Mouse (Mus musculus): ENCODE results near the gene Rai1. TPM values are rescaled to one million over a fixed set of nuclear protein-coding genes. Genes with fewer than 3 reads are reported as not detected.

Rai1 gene
- total and polyA plus RNA-seq, 3 experiments = 6.6 to 22.6 (median 15.4) TPM

DNA sequence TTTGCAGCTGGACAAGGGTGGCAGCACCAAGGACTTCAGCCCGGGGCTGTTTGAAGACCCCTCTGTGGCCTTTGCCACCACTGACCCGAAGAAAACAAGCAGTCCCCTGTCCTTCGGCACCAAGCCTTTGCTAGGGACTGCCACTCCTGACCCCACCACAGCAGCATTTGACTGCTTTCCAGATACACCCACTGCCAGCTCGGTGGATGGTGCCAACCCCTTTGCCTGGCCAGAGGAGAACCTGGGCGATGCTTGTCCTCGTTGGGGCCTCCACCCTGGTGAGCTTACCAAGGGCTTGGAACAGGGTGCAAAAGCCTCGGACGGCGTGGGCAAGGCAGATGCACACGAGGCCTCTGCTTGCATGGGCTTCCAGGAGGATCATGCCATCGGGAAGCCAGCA is 82.3 kb downstream of the Rai1 start:
- Histone ChIP-seq H3K4me3 (replicated peaks in 1 of 3; ENCODE audit: low read depth in 2 of 3, low read length in 2 of 3, poor library complexity in 1 of 3) (no peak overlapping the region), H3K27me3 (replicated peaks) (no peaks in the 10 kb centered on the region), H3K79me2 (replicated peaks; ENCODE audit: control insufficient read depth, extremely low read depth, insufficient read depth, poor library complexity, severe bottlenecking) (no peaks in the 10 kb centered on the region), H3K27ac (ENCODE audit: insufficient read depth, low read depth) (no peak overlapping the region), H3K4me2 (ENCODE audit: insufficient read depth, low read depth, poor library complexity, severe bottlenecking) (no peak overlapping the region), H3K4me1 (ENCODE audit: control insufficient read depth in 1 of 2, insufficient read depth in 2 of 2) (peaks cover 44 to 89% of the 10 kb centered on the region in 2 experiments), H3K9me3 (replicated peaks; ENCODE audit: low read length) (no peaks in the 10 kb centered on the region), H3K36me3 (replicated peaks in 1 of 2; ENCODE audit: control insufficient read depth in 1 of 2, insufficient read depth in 1 of 2, low read length in 1 of 2) (peaks cover 33 to 57% of the 10 kb centered on the region in 2 experiments), H3K9ac (ENCODE audit: insufficient read depth, low read depth) (no peak overlapping the region)
- TF ChIP-seq MEF2A (IDR thresholded peaks at IDR 0.05; ENCODE audit: borderline replicate concordance, low read depth, low read length) (no peak), RAD21 (IDR thresholded peaks at IDR 0.05; ENCODE audit: low read depth, low read length) (no peak), USF2 (conservative IDR thresholded peaks at IDR 0.05; ENCODE audit: low read depth, low read length) (no peak), MYC (IDR thresholded peaks at IDR 0.05; ENCODE audit: low read depth, low read length) (no peak), JUN (IDR thresholded peaks at IDR 0.05; ENCODE audit: insufficient read depth, low read depth, low read length) (no peak), POLR2A (IDR thresholded peaks at IDR 0.05; ENCODE audit: low read depth, low read length) (no peak), CHD1 (IDR thresholded peaks at IDR 0.05; ENCODE audit: low read depth, low read length) (no peak), MAFK (IDR thresholded peaks at IDR 0.05; ENCODE audit: insufficient replicate concordance, low read length) (no peak), RCOR1 (conservative IDR thresholded peaks at IDR 0.05; ENCODE audit: low read depth, low read length) (no peak), TCF12 (IDR thresholded peaks at IDR 0.05; ENCODE audit: low read depth, low read length) (no peak), ZMIZ1 (IDR thresholded peaks at IDR 0.05; ENCODE audit: low read depth, low read length) (no peak), ETS1 (conservative IDR thresholded peaks at IDR 0.05; ENCODE audit: low read depth, low read length) (no peak), ZNF384 (IDR thresholded peaks at IDR 0.05; ENCODE audit: low read depth, low read length) (no peak)
- no peak for DNase-seq (ENCODE audit: extremely low read depth)
- dilution Hi-C loops (cut with MboI; ENCODE audit: extremely low pct_ligation_motif_present, extremely low pct_unique_long_range_greater_than_20kb, low sequenced_read_pairs) = no loop called here
- in situ Hi-C loops (cut with MboI; ENCODE audit: low pct_ligation_motif_present, low pct_unique_long_range_greater_than_20kb, low sequenced_read_pairs) = loop anchor here (5.0 kb wide), 1 partner anchor 80 kb away; the partner anchor contains the start of gene Rai1

DNA sequence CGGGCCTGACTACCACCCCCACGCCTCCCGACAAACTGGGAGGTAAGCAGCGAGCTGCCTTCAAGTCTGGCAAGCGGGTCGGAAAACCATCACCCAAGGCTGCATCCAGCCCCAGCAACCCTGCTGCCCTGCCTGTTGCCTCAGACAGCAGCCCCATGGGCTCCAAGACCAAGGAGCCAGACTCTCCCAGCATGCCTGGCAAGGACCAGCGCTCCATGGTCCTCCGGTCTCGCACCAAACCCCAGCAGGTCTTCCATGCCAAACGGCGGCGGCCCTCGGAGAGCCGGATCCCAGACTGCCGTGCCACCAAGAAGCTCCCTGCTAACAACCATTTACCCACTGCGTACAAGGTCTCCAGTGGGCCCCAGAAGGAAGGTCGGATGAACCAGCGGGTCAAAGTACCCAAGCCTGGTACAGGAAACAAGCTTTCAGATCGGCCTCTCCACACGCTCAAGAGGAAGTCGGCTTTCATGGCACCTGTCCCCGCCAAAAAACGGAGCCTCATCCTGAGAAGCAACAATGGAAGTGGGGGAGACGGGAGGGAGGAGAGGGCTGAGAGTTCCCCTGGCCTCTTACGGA is 83.6 kb downstream of the Rai1 start:
- in situ Hi-C loops (cut with MboI; ENCODE audit: low pct_ligation_motif_present, low pct_unique_long_range_greater_than_20kb, low sequenced_read_pairs) = loop anchor here (5.0 kb wide), 1 partner anchor 81 kb away; the partner anchor contains the start of gene Rai1
- dilution Hi-C loops (cut with MboI; ENCODE audit: extremely low pct_ligation_motif_present, extremely low pct_unique_long_range_greater_than_20kb, low sequenced_read_pairs) = no loop called here
- H3K4me3 ChIP-seq (replicated peaks in 1 of 3; ENCODE audit: low read depth in 2 of 3, low read length in 2 of 3, poor library complexity in 1 of 3) = no peak overlapping the region
- H3K36me3 ChIP-seq (replicated peaks in 1 of 2; ENCODE audit: control insufficient read depth in 1 of 2, insufficient read depth in 1 of 2, low read length in 1 of 2) = peaks cover 33 to 59% of the 10 kb centered on the region in 2 experiments
- TF ChIP-seq POLR2A (IDR thresholded peaks at IDR 0.05; ENCODE audit: low read depth, low read length) = no peak
- no peak for TF ChIP-seq HCFC1 (IDR thresholded peaks at IDR 0.05; ENCODE audit: low read depth, low read length)
- TF ChIP-seq JUN (IDR thresholded peaks at IDR 0.05; ENCODE audit: insufficient read depth, low read depth, low read length) = no peak
- no peak for TF ChIP-seq JUND (conservative IDR thresholded peaks at IDR 0.05; ENCODE audit: low read depth, low read length)
- no peak for TF ChIP-seq E2F4 (IDR thresholded peaks at IDR 0.05; ENCODE audit: insufficient replicate concordance, low read depth, low read length)
- TF ChIP-seq RAD21 (IDR thresholded peaks at IDR 0.05; ENCODE audit: low read depth, low read length) = no peak
- no peak for TF ChIP-seq CTCF (conservative IDR thresholded peaks at IDR 0.05 in 1 of 2, IDR thresholded peaks at IDR 0.05 in 1 of 2; ENCODE audit: low read depth in 2 of 2, low read length in 2 of 2)
- TF ChIP-seq KAT2A (IDR thresholded peaks at IDR 0.05; ENCODE audit: insufficient replicate concordance, low read length) = no peak
- no peak for TF ChIP-seq USF1 (IDR thresholded peaks at IDR 0.05; ENCODE audit: low read depth, low read length)
- no peak for TF ChIP-seq GABPA (IDR thresholded peaks at IDR 0.05; ENCODE audit: insufficient replicate concordance, low read depth, low read length)
- no peak for TF ChIP-seq PAX5 (IDR thresholded peaks at IDR 0.05; ENCODE audit: low read length)
- no peak for TF ChIP-seq NRF1 (IDR thresholded peaks at IDR 0.05; ENCODE audit: low read depth, low read length)
- no peak for TF ChIP-seq ZKSCAN1 (IDR thresholded peaks at IDR 0.05; ENCODE audit: borderline replicate concordance, low read depth, low read length)
- TF ChIP-seq TCF12 (IDR thresholded peaks at IDR 0.05; ENCODE audit: low read depth, low read length) = no peak
- TF ChIP-seq BHLHE40 (IDR thresholded peaks at IDR 0.05; ENCODE audit: low read depth, low read length) = no peak
- no peak for TF ChIP-seq ZC3H11A (IDR thresholded peaks at IDR 0.05; ENCODE audit: low read depth, low read length)
- no peak overlapping the region for H3K9ac ChIP-seq (ENCODE audit: insufficient read depth, low read depth)
- peaks cover 51 to 100% of the 10 kb centered on the region in 2 experiments for H3K4me1 ChIP-seq (ENCODE audit: control insufficient read depth in 1 of 2, insufficient read depth in 2 of 2)
- H3K27me3 ChIP-seq (replicated peaks) = no peaks in the 10 kb centered on the region
- no peak overlapping the region for H3K4me2 ChIP-seq (ENCODE audit: insufficient read depth, low read depth, poor library complexity, severe bottlenecking)
- no peak for DNase-seq (ENCODE audit: extremely low read depth)
- no peaks in the 10 kb centered on the region for H3K79me2 ChIP-seq (replicated peaks; ENCODE audit: control insufficient read depth, extremely low read depth, insufficient read depth, poor library complexity, severe bottlenecking)
- H3K9me3 ChIP-seq (replicated peaks; ENCODE audit: low read length) = no peaks in the 10 kb centered on the region
- no peak overlapping the region for H3K27ac ChIP-seq (ENCODE audit: insufficient read depth, low read depth)

Data from CH12.LX (cell line).